In the genomic region with DNA sequence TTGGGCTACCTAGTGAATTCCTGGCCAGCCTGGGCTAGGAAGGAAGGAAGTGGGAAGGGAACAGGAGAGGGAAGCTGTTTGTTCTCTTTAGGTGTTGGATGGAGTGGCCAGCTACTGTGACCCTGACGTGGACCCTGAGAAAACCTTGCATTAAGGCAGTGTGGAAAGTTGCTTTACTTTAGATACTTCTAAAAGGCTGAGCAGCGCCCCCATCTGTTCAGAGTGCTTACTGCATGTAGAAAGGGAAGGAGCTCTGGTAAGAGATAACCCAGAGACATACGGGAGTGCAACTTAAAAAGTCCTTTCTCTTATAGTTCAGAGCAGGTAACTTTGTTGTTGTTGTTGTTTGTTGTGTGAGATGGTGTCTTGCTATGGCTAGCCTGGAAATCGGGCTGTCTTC, we compare ENCODE assay signal across 8 mouse cellular contexts. TPM values are rescaled to one million over a fixed set of nuclear protein-coding genes. Genes with fewer than 3 reads are reported as not detected.
DNase-seq lines count a peak whose midpoint lies in the region; ATAC-seq and TF ChIP-seq lines count a peak whose summit lies in the region.

No protein-coding gene starts in this region.

- no peak for ATAC-seq in forebrain, postnatal 0 days
- ATAC-seq in forebrain, embryonic 11.5 days (replicated peaks; ENCODE audit: low FRiP score), result no peak
- ATAC-seq in lung, postnatal 0 days, result peak; percentile 31; the same call in 1 of the 2 replicates

- no peaks in the 10 kb centered on the region for H3K4me1 ChIP-seq in forebrain, postnatal 0 days (ENCODE audit: insufficient read depth)
- H3K4me1 ChIP-seq in forebrain, embryonic 11.5 days (replicated peaks; ENCODE audit: control insufficient read depth, insufficient read depth, low read length), result no peaks in the 10 kb centered on the region
- H3K4me1 ChIP-seq in bone marrow macrophage, adult 2 months (ENCODE audit: control insufficient read depth, insufficient read depth, low read length), result no peaks in the 10 kb centered on the region
- H3K4me1 ChIP-seq in lung, postnatal 0 days (ENCODE audit: insufficient read depth, low read depth, low read length), result no peaks in the 10 kb centered on the region
- peaks cover 2% of the 10 kb centered on the region; the same call in 1 of the 2 replicates for H3K4me1 ChIP-seq in testis, adult 2 months (ENCODE audit: control insufficient read depth, insufficient read depth, low read length)

- no peaks in the 10 kb centered on the region for H3K27me3 ChIP-seq in forebrain, postnatal 0 days (ENCODE audit: insufficient read depth, low read length)
- no peaks in the 10 kb centered on the region for H3K27me3 ChIP-seq in forebrain, embryonic 11.5 days (ENCODE audit: control insufficient read depth, insufficient read depth, low read length)
- no peaks in the 10 kb centered on the region for H3K27me3 ChIP-seq in lung, postnatal 0 days (replicated peaks; ENCODE audit: insufficient read depth, low read length)
- no peaks in the 10 kb centered on the region for H3K27me3 ChIP-seq in testis, adult 2 months (ENCODE audit: control insufficient read depth, insufficient read depth, low read length)

- TF ChIP-seq POLR2A in bone marrow macrophage, adult 2 months (IDR thresholded peaks at IDR 0.05; ENCODE audit: borderline replicate concordance, low read depth, low read length), result no peak
- TF ChIP-seq POLR2A in testis, adult 2 months (IDR thresholded peaks at IDR 0.05; ENCODE audit: control insufficient read depth, low read depth, low read length), result no peak

- 52% methylated on average over 4 of the region's 4 CpGs for WGBS in forebrain, postnatal 0 days
- WGBS in forebrain, embryonic 11.5 days, result 62% methylated on average over 4 of the region's 4 CpGs
- WGBS in lung, postnatal 0 days, result 55% methylated on average over 4 of the region's 4 CpGs

- H3K9me3 ChIP-seq in forebrain, postnatal 0 days (ENCODE audit: low read length), result no peaks in the 10 kb centered on the region
- no peaks in the 10 kb centered on the region for H3K9me3 ChIP-seq in forebrain, embryonic 11.5 days (ENCODE audit: control insufficient read depth, low read length)
- no peaks in the 10 kb centered on the region for H3K9me3 ChIP-seq in lung, postnatal 0 days (ENCODE audit: low read length)

- H3K27ac ChIP-seq in forebrain, postnatal 0 days (ENCODE audit: low read depth, low read length), result no peak overlapping the region
- H3K27ac ChIP-seq in forebrain, embryonic 11.5 days (ENCODE audit: low read depth, low read length), result no peak overlapping the region
- H3K27ac ChIP-seq in bone marrow macrophage, adult 2 months (ENCODE audit: insufficient read depth, low read depth, low read length), result no peak overlapping the region
- H3K27ac ChIP-seq in lung, postnatal 0 days (ENCODE audit: low read length), result no peak overlapping the region
- H3K27ac ChIP-seq in testis, adult 2 months (ENCODE audit: control insufficient read depth, insufficient read depth, low read depth, low read length), result no peak overlapping the region

- H3K4me3 ChIP-seq in forebrain, postnatal 0 days (ENCODE audit: low read depth, low read length), result no peak overlapping the region
- H3K4me3 ChIP-seq in forebrain, embryonic 11.5 days (ENCODE audit: low read depth, low read length), result no peak overlapping the region
- no peak overlapping the region for H3K4me3 ChIP-seq in bone marrow macrophage, adult 2 months (ENCODE audit: insufficient read depth, low read length)
- H3K4me3 ChIP-seq in lung, postnatal 0 days (ENCODE audit: low read depth, low read length), result no peak overlapping the region
- H3K4me3 ChIP-seq in testis, adult 2 months (ENCODE audit: control insufficient read depth, low read depth, low read length), result no peak overlapping the region

- peak; percentile 69 for TF ChIP-seq CTCF in forebrain, postnatal 0 days (IDR thresholded peaks at IDR 0.05; ENCODE audit: low read depth)
- TF ChIP-seq CTCF in bone marrow macrophage, adult 2 months (IDR thresholded peaks at IDR 0.05; ENCODE audit: low read depth, low read length), result peak; percentile 23; the same call in 1 of the 2 replicates
- TF ChIP-seq CTCF in lung, postnatal 0 days (IDR thresholded peaks at IDR 0.05), result peak; percentile 79
- 0 out of 2 replicates have a peak, but pooled peaks have one; percentile 14 for TF ChIP-seq CTCF in testis, adult 2 months (IDR thresholded peaks at IDR 0.05; ENCODE audit: control insufficient read depth, insufficient read depth, insufficient replicate concordance, low read depth, low read length)

- H3K9ac ChIP-seq in forebrain, postnatal 0 days, result no peak overlapping the region
- H3K9ac ChIP-seq in forebrain, embryonic 11.5 days (ENCODE audit: low read length), result no peak overlapping the region
- H3K9ac ChIP-seq in lung, postnatal 0 days (replicated peaks; ENCODE audit: low read depth), result no peak overlapping the region

- no peak overlapping the region for H3K4me2 ChIP-seq in forebrain, postnatal 0 days (ENCODE audit: low read depth)
- H3K4me2 ChIP-seq in forebrain, embryonic 11.5 days (ENCODE audit: low read depth, low read length, severe bottlenecking), result no peak overlapping the region
- H3K4me2 ChIP-seq in lung, postnatal 0 days (replicated peaks; ENCODE audit: low read depth, low read length), result no peak overlapping the region

- no peak for TF ChIP-seq EP300 in lung, postnatal 0 days (IDR thresholded peaks at IDR 0.05)

- peak; percentile 58 for DNase-seq in forebrain, postnatal 0 days
- no peak for DNase-seq in forebrain, embryonic 11.5 days (ENCODE audit: low spot score)
- DNase-seq in ovary, postnatal 14 days (ENCODE audit: low spot score), result peak; percentile 46
- no peak for DNase-seq in ovary, adult 18-20 months (ENCODE audit: low spot score)
- peak; percentile 76 for DNase-seq in heart, postnatal 4 days
- DNase-seq in lung, postnatal 0 days (ENCODE audit: low spot score), result peak; percentile 62

- H3K36me3 ChIP-seq in forebrain, postnatal 0 days (ENCODE audit: insufficient read depth), result peaks cover 26% of the 10 kb centered on the region
- no peaks in the 10 kb centered on the region; the same call in 1 of the 2 replicates for H3K36me3 ChIP-seq in forebrain, embryonic 11.5 days (ENCODE audit: control insufficient read depth, insufficient read depth, low read length)
- peaks cover 10% of the 10 kb centered on the region; the same call in 1 of the 2 replicates for H3K36me3 ChIP-seq in lung, postnatal 0 days (ENCODE audit: insufficient read depth, low read length)
- H3K36me3 ChIP-seq in testis, adult 2 months (ENCODE audit: control insufficient read depth, insufficient read depth, low read length), result 0 out of 2 replicates have a peak, but pooled peaks cover 2% of the 10 kb centered on the region

RNA-seq across cellular contexts. Expression of a gene that starts 40.9 kb away (rescaled TPM):
- 46.2 and 54.9 TPM in 2 replicates for total RNA-seq in forebrain, postnatal 0 days (2014; rRNA removed)
- 41.0 and 52.3 TPM in 2 replicates for polyA plus RNA-seq in forebrain, postnatal 0 days (2015; fragmentation: Nextera tagmentation; extraction: Ambion mirVana)
- polyA plus RNA-seq in forebrain, embryonic 11.5 days (2014; fragmentation: Nextera tagmentation; extraction: Ambion mirVana), result 3.0 and 3.5 TPM in 2 replicates
- polyA plus RNA-seq in bone marrow macrophage, adult 2 months (2012; ENCODE audit: insufficient read depth, insufficient read length, missing spikeins), result not detected in 2 replicates
- not detected for total RNA-seq in heart, postnatal 4 days (2021)
- 0.21 and 0.33 TPM in 2 replicates for polyA plus RNA-seq in lung, postnatal 0 days (2015; fragmentation: Nextera tagmentation; extraction: Ambion mirVana)
- polyA plus RNA-seq in testis, adult 2 months (2012; rRNA removed), result 0.71 and 1.6 TPM in 2 replicates

RNA-seq across cellular contexts. Expression of a gene that starts 45.8 kb away (rescaled TPM):
- 1.9 and 2.1 TPM in 2 replicates for total RNA-seq in forebrain, postnatal 0 days (2014; rRNA removed)
- polyA plus RNA-seq in forebrain, postnatal 0 days (2015; fragmentation: Nextera tagmentation; extraction: Ambion mirVana), result 1.2 and 1.4 TPM in 2 replicates
- 23.0 and 24.0 TPM in 2 replicates for polyA plus RNA-seq in forebrain, embryonic 11.5 days (2014; fragmentation: Nextera tagmentation; extraction: Ambion mirVana)
- 3.3 and 4.9 TPM in 2 replicates for polyA plus RNA-seq in bone marrow macrophage, adult 2 months (2012; ENCODE audit: insufficient read depth, insufficient read length, missing spikeins)
- 1 to 10 TPM; 7.0 to 8.1 TPM for total RNA-seq in heart, postnatal 4 days (2021)
- 0.50 and 0.82 TPM in 2 replicates for polyA plus RNA-seq in lung, postnatal 0 days (2015; fragmentation: Nextera tagmentation; extraction: Ambion mirVana)
- polyA plus RNA-seq in testis, adult 2 months (2012; rRNA removed), result 7.0 and 7.3 TPM in 2 replicates

Comparison
In these comparisons a context has a peak if more than half of its experiments do, and no peak if none do; other contexts are left out.
1. DNase-seq: peak in forebrain, postnatal 0 days (single experiment), ovary, postnatal 14 days (single experiment), heart, postnatal 4 days (single experiment) and lung, postnatal 0 days (single experiment); none in forebrain, embryonic 11.5 days (single experiment) and ovary, adult 18-20 months (single experiment).
2. CTCF ChIP-seq: peak in every context shown above with its lines; median percentile 79 in lung, postnatal 0 days; 69 in forebrain, postnatal 0 days; 23 in bone marrow macrophage, adult 2 months; 14 in testis, adult 2 months.